In genomic region chr6:134804736-134805277, GRCm38 (mm10) we compare ENCODE assay signal across 24 mouse cellular contexts. TPM values are rescaled to one million over a fixed set of nuclear protein-coding genes. Genes with fewer than 3 reads are reported as not detected.
DNase-seq lines count a peak whose midpoint lies in the region; ATAC-seq lines count a peak whose summit lies in the region.
"Had no signal": no experiment of that assay in that cellular context is flagged by ENCODE, and none has a peak within 500 bp of the region (broad histone marks: within the 10 kb centered on the region; RNA-seq: fewer than 3 reads in every experiment).

No protein-coding gene starts in this region.

- H3K27me3 ChIP-seq in kidney, embryonic 16.5 days (ENCODE audit: insufficient read depth, low read length), result no peaks in the 10 kb centered on the region
- H3K27me3 ChIP-seq: embryonic facial prominence, embryonic 15.5 days; limb, embryonic 12.5 days; lung, embryonic 15.5 days; neural tube, embryonic 12.5 days; stomach, embryonic 15.5 days had no signal

- no peak overlapping the region for H3K9ac ChIP-seq in kidney, embryonic 16.5 days (replicated peaks; ENCODE audit: low read length)
- H3K9ac ChIP-seq: embryonic facial prominence, embryonic 15.5 days; limb, embryonic 12.5 days; liver, embryonic 14.5 days; lung, embryonic 15.5 days; neural tube, embryonic 12.5 days; stomach, embryonic 15.5 days had no signal

- H3K4me1 ChIP-seq in kidney, embryonic 16.5 days (ENCODE audit: insufficient read depth, low read length), result no peaks in the 10 kb centered on the region; the same call in 1 of the 2 replicates
- H3K4me1 ChIP-seq: embryonic facial prominence, embryonic 15.5 days; limb, embryonic 12.5 days; neural tube, embryonic 12.5 days; stomach, embryonic 15.5 days had no signal

- H3K27ac ChIP-seq in kidney, embryonic 16.5 days (ENCODE audit: low read length), result no peak overlapping the region
- H3K27ac ChIP-seq: embryonic facial prominence, embryonic 15.5 days; limb, embryonic 12.5 days; liver, embryonic 14.5 days; lung, embryonic 15.5 days; macrophage; midbrain, embryonic 10.5 days; neural tube, embryonic 12.5 days; stomach, embryonic 15.5 days had no signal

- no peak overlapping the region for H3K4me2 ChIP-seq in kidney, embryonic 16.5 days (replicated peaks; ENCODE audit: low read depth, low read length)
- H3K4me2 ChIP-seq: embryonic facial prominence, embryonic 15.5 days; limb, embryonic 12.5 days; lung, embryonic 15.5 days; neural tube, embryonic 12.5 days; stomach, embryonic 15.5 days had no signal

- no peaks in the 10 kb centered on the region for H3K9me3 ChIP-seq in kidney, embryonic 16.5 days (ENCODE audit: low read length)
- H3K9me3 ChIP-seq: embryonic facial prominence, embryonic 15.5 days; limb, embryonic 12.5 days; lung, embryonic 15.5 days; midbrain, embryonic 10.5 days; neural tube, embryonic 12.5 days; stomach, embryonic 15.5 days had no signal

- H3K4me3 ChIP-seq in kidney, embryonic 16.5 days (ENCODE audit: low read length), result no peak overlapping the region
- H3K4me3 ChIP-seq: embryonic facial prominence, embryonic 15.5 days; limb, embryonic 12.5 days; lung, embryonic 15.5 days; midbrain, embryonic 10.5 days; neural tube, embryonic 12.5 days; stomach, embryonic 15.5 days had no signal

- ATAC-seq in kidney, embryonic 16.5 days (ENCODE audit: low FRiP score, low TSS enrichment), result no peak
- ATAC-seq: CD4-positive, CD25-positive, alpha-beta regulatory T cell, adult 4 months; forebrain, embryonic 16.5 days; hindbrain, embryonic 16.5 days; intestine, embryonic 16.5 days had no signal

- H3K36me3 ChIP-seq in kidney, embryonic 16.5 days (ENCODE audit: insufficient read depth, low read length), result no peaks in the 10 kb centered on the region
- H3K36me3 ChIP-seq: embryonic facial prominence, embryonic 15.5 days; limb, embryonic 12.5 days; lung, embryonic 15.5 days; midbrain, embryonic 10.5 days; neural tube, embryonic 12.5 days; stomach, embryonic 15.5 days had no signal

- DNase-seq in adrenal gland, adult 2 months, result peak; percentile 78
- DNase-seq in adrenal gland, postnatal 25 days, result no peak
- peak; percentile 87 for DNase-seq in kidney, adult 9 months
- DNase-seq in MN1 (ENCODE audit: low spot score), result peak; percentile 37
- DNase-seq in kidney, postnatal 36 days, result peak; percentile 54 to 72
- DNase-seq in spleen, postnatal 36 days (ENCODE audit: low spot score in 2 of 2), result no peak
- no peak for DNase-seq in cerebellum, adult 18-20 months
- DNase-seq: cerebellum, postnatal 10 days; embryo, embryonic 11 days; gastrocnemius, postnatal 25 days; layer of hippocampus, adult 9-11 months had no signal

- WGBS in kidney, embryonic 16.5 days, result 69% methylated on average over 5 of the region's 5 CpGs

RNA-seq across cellular contexts. Expression of gene Dusp16, which starts 12.4 kb away (rescaled TPM):
- 10 to 100 TPM; 22.7 to 28.6 TPM for total RNA-seq in adrenal gland, adult 2 months (2021)
- 18.7 and 19.8 TPM in 2 replicates for polyA plus RNA-seq in adrenal gland, adult 2 months (2012; rRNA removed)
- total RNA-seq in adrenal gland, postnatal 25 days (2021), result 23.0 and 25.8 TPM in 2 replicates
- polyA plus RNA-seq in kidney, embryonic 16.5 days (2015; fragmentation: Nextera tagmentation; extraction: Ambion mirVana), result 11.9 and 12.4 TPM in 2 replicates

RNA-seq across cellular contexts. Expression of gene Crebl2, which starts 25.1 kb away (rescaled TPM):
- total RNA-seq in adrenal gland, adult 2 months (2021), result 10 to 100 TPM; 24.3 to 42.2 TPM
- 6.2 and 6.6 TPM in 2 replicates for polyA plus RNA-seq in adrenal gland, adult 2 months (2012; rRNA removed)
- total RNA-seq in adrenal gland, postnatal 25 days (2021), result 23.0 and 33.9 TPM in 2 replicates
- 2.8 TPM in 2 replicates for polyA plus RNA-seq in kidney, embryonic 16.5 days (2015; fragmentation: Nextera tagmentation; extraction: Ambion mirVana)

Comparison
In these comparisons a context has a peak if more than half of its experiments do, and no peak if none do; other contexts are left out.
1. DNase-seq: peak in adrenal gland, adult 2 months (single experiment), kidney, adult 9 months (single experiment), MN1 (single experiment) and kidney, postnatal 36 days (2 of 2); none in adrenal gland, postnatal 25 days (single experiment), spleen, postnatal 36 days (0 of 2) and cerebellum, adult 18-20 months (0 of 2).